Mouse (Mus musculus) kidney, adult 2 months (tissue): Measurements from ENCODE around the gene Ifi208. TPM values are rescaled to one million over a fixed set of nuclear protein-coding genes. Genes with fewer than 3 reads are reported as not detected.
"Not testable (repeated sequence)": the region's sequence is repeated elsewhere in the genome, so short reads cannot be mapped to it uniquely, and the experiment has no call there.

Experiments
- DNase-seq: peaks from one replicate; pipeline ENCODE4 v3.0.0; 2021
- H3K27ac ChIP-seq: fragments of 200-500 bp; 2 replicates; pipeline ENCODE4 v1.5.1; 2012; ENCODE audit warnings: low read depth, low read length, control low read depth, inconsistent platforms; ENCODE audit not compliant: insufficient read depth
- H3K27me3 ChIP-seq: fragments of 200-500 bp; replicated peaks from 2 replicates; pipeline ENCODE4 v1.6.1; 2012; ENCODE audit warnings: mild to moderate bottlenecking, moderate library complexity, low read length, inconsistent platforms; ENCODE audit not compliant: control insufficient read depth, insufficient read depth
- H3K36me3 ChIP-seq: fragments of 200-500 bp; 2 replicates; pipeline ENCODE4 v1.6.1; 2012; ENCODE audit warnings: mild to moderate bottlenecking, moderate library complexity, low read length, inconsistent platforms; ENCODE audit not compliant: control insufficient read depth, insufficient read depth
- H3K4me1 ChIP-seq: fragments of 200-500 bp; 2 replicates; pipeline ENCODE4 v1.6.1; 2011; ENCODE audit warnings: low read length; ENCODE audit not compliant: control insufficient read depth, insufficient read depth
- H3K4me3 ChIP-seq: fragments of 200-500 bp; 2 replicates; pipeline ENCODE4 v1.5.1; 2011; ENCODE audit warnings: mild to moderate bottlenecking, low read depth, low read length, control low read depth; ENCODE audit not compliant: insufficient read depth
- CTCF ChIP-seq: fragments of 200-500 bp; conservative IDR thresholded peaks from 2 replicates; pipeline ENCODE4 v1.5.1; 2011; ENCODE audit warnings: low read depth, mild to moderate bottlenecking, control low read depth, low read length, moderate library complexity, mixed read lengths; ENCODE audit not compliant: insufficient read depth, insufficient read length
- POLR2A ChIP-seq: fragments of 200-500 bp; IDR thresholded peaks from one replicate; pipeline ENCODE4 v1.6.1; 2011; ENCODE audit warnings: low read depth, low read length, control low read depth
- WGBS: fragments of 180-500 bp; shearing (Covaris S2); methylation state at CpG from one replicate; pipeline ENCODE4 v1.1.7; 2018; 5-methylcytosine and 5-hydroxymethylcytosine counted together
- polyA plus RNA-seq: library from polyadenylated mRNA; depleted of rRNA; stranded (reverse); fragments of >200 nt; gene quantifications from 2 replicates; pipeline ENCODE4 v1.2.3, GENCODE M21; 2012; rRNA removed

Ifi208 gene
- polyA plus RNA-seq, 1 experiment = 3.3 TPM

GRCm38 (mm10) chr1:173694270-173694669 lies 20.8 kb downstream of the Ifi208 start:
- WGBS = 91% methylated on average over 1 of the region's 1 CpGs
- Histone ChIP-seq H3K4me3 (no peak overlapping the region), H3K4me1 (no peaks in the 10 kb centered on the region), H3K36me3 (no peaks in the 10 kb centered on the region), H3K27me3 (no peaks in the 10 kb centered on the region), H3K27ac (no peak overlapping the region)
- no peak for DNase-seq
- TF ChIP-seq CTCF = no peak
- TF ChIP-seq POLR2A = no peak

- Histone ChIP-seq H3K27me3 (no peaks in the 10 kb centered on the region), H3K36me3 (no peaks in the 10 kb centered on the region), H3K27ac (no peak overlapping the region), H3K4me3 (no peak overlapping the region), H3K4me1 (no peaks in the 10 kb centered on the region)
- no peak for DNase-seq
- TF ChIP-seq CTCF = no peak
- no peak for TF ChIP-seq POLR2A
- 20% methylated on average over 7 of the region's 7 CpGs for whole genome bisulfite sequencing
Measured at GRCm38 (mm10) chr1:173733219-173733618, 59.7 kb downstream of the Ifi208 start.

DNA sequence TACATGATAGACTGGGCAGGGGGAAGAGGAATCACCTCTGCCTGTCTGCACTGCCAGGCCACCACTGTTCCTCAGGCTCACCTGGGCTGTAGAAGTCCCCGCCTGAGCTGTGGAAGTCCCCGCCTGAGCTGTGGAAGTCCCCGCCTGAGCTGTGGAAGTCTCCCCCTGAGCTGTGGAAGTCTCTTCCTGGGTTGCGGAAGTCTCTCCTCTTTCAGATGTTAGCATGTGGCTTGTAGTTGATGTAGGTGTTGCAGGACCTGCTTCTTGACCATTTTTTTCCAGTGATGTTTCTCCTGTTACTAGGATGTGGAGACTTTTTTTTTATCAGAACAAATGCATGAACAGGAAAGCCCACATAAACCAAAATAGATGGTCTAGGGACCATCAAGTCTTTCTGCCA lies 61.5 kb downstream of the Ifi208 start:
- not testable (repeated sequence) for DNase-seq, H3K27me3 ChIP-seq, H3K4me3 ChIP-seq, H3K36me3 ChIP-seq, H3K27ac ChIP-seq, H3K4me1 ChIP-seq
- 89% methylated on average over 4 of the region's 4 CpGs for WGBS

DNA sequence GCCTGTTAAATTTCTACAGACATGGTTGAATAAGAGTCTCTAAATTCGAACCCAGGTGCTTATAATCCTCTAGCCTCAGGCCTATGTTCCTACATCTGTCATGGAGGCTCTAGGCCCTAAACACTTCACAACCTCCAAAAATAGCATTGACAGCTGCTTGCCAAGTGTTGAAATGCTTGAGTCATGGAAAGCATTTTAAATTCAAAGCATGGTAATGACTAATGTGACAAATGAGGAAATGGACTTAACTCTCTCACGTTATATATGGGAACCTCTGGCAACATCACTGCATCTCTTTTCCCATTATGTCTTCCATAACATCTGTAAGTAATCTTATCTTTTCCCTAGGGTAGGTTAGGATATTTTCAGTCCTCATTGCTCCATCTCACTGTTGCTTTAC lies 63.5 kb downstream of the Ifi208 start:
- Histone ChIP-seq H3K36me3 (no peaks in the 10 kb centered on the region), H3K4me3 (no peak overlapping the region), H3K4me1 (no peaks in the 10 kb centered on the region), H3K27me3 (no peaks in the 10 kb centered on the region), H3K27ac (no peak overlapping the region)
- no peak for DNase-seq
- no peak for TF ChIP-seq CTCF
- TF ChIP-seq POLR2A = no peak
- 49% methylated on average over 2 of the region's 2 CpGs for WGBS

DNA sequence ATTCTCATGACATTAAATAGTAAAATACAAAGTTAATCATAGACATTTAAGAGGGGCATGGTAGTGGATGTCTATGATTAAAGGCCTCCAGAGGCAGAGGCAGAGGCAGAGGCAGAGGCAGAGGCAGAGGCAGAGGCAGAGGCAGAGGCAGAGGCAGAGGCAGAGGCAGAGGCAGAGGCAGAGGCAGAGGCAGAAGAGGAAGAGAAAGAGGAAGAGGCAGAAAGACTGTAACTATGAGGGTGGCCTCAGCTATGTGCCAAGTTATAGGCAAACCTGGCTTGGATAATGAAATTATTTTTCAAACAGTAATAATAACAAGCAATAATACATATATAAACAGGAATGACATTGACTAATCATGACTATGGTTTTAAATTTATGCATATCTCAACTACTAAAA lies 67.1 kb downstream of the Ifi208 start:
- Histone ChIP-seq H3K27ac (no peak overlapping the region), H3K4me3 (no peak overlapping the region)

GRCm38 (mm10) chr1:173741656-173742055 lies 68.2 kb downstream of the Ifi208 start, which contains the start of gene Ifi207:
Ifi207 (minus strand) TSS chr1:173741747.
- WGBS = 57% methylated on average over 4 of the region's 4 CpGs
- peak within 1 kb of the TSS; percentile 68; the same call in 1 of the 2 replicates for H3K27ac ChIP-seq
- TF ChIP-seq CTCF (no peak), POLR2A (no peak)
- H3K36me3 ChIP-seq = no peaks in the 10 kb centered on the region
- H3K4me1 ChIP-seq = no peaks in the 10 kb centered on the region
- no peaks in the 10 kb centered on the region for H3K27me3 ChIP-seq
- DNase-seq = peak; percentile 28
- H3K4me3 ChIP-seq = peak within 1 kb of the TSS; percentile 42

More for the DNA sequence above, 67.1 kb downstream of the Ifi208 start:
- H3K27me3 ChIP-seq = no peaks in the 10 kb centered on the region
- TF ChIP-seq POLR2A = no peak
- no peak for TF ChIP-seq CTCF
- DNase-seq = no peak
- H3K36me3 ChIP-seq = no peaks in the 10 kb centered on the region
- no peaks in the 10 kb centered on the region for H3K4me1 ChIP-seq

DNA sequence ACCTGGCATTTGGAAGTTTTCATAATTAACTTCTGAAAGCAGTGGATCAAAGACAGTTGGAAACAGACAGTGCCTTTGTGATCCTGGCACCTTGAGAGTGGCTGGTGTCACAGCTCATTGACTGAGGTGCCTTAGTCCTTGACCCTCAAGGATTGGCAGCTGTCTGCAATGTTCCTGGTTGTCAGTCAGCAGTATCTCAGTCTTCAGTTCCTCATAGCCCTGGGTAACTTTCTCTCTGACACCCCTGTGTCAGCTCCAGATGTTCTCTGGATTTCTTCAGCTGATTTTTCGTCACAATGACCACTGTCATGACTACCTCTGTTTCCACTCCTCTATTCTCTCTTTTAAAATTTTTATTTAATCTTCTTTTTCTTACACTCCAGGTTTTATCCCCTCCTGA lies 68.8 kb downstream of the Ifi208 start:
- no peak for TF ChIP-seq CTCF
- TF ChIP-seq POLR2A = no peak
- Histone ChIP-seq H3K4me3 (no peak overlapping the region), H3K4me1 (no peaks in the 10 kb centered on the region), H3K36me3 (no peaks in the 10 kb centered on the region), H3K27me3 (no peaks in the 10 kb centered on the region), H3K27ac (no peak overlapping the region)
- DNase-seq = peak; percentile 25
- WGBS = 79% methylated on average over 1 of the region's 1 CpGs

Other genes starting within 250 kb of the Ifi208 start
- gene Ifi206, start 182.6 kb upstream of the Ifi208 start, polyA plus RNA-seq = 1.5 and 4.9 TPM in 2 replicates
- 0.52 TPM in 1 of 2 replicates, not detected in the other for gene Ifi214, start 137.7 kb upstream of the Ifi208 start, polyA plus RNA-seq
- gene Ifi213, start 74.4 kb upstream of the Ifi208 start, polyA plus RNA-seq = 2.3 and 6.4 TPM in 2 replicates
- gene Ifi209, start 42.8 kb upstream of the Ifi208 start, polyA plus RNA-seq = 0.22 and 1.6 TPM in 2 replicates
- gene Ifi207, start 68.1 kb downstream of the Ifi208 start, polyA plus RNA-seq = 2.7 and 3.6 TPM in 2 replicates
- 0.75 and 1.0 TPM in 2 replicates for gene Ifi204, start 93.3 kb downstream of the Ifi208 start, polyA plus RNA-seq
- gene Ifi211, start 239.4 kb downstream of the Ifi208 start, polyA plus RNA-seq = 0.65 and 0.77 TPM in 2 replicates